Mouse (Mus musculus) ZHBTc4 (cell line): Measurements from ENCODE around the gene Fbxl18.

ENCODE experiments used
- DNase-seq: peaks from one replicate; pipeline ENCODE4 v3.0.0-alpha.2; 2011; ENCODE audit warnings: low read depth, low spot score

Fbxl18 gene

DNA sequence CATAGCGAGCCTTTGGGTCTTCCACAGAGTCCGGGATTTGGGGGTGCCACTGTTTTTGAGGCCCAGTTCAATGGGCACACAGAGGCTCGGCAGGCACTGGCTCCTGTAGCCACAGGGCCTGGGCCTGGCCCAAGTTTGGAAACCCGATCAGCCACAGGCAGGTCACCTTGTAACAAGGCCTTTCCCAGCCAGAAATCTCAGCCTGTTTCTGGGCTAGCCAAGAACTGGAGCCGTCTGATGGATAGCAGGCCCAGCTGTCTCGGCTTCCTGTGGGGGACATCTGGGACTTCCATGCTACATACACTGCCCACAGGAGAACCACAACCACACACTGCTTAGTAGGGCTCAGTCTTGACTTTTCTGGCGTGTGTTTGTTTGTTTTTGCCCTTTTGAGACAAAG, 21.4 kb upstream of the Fbxl18 start:
- DNase-seq: no peak

DNA sequence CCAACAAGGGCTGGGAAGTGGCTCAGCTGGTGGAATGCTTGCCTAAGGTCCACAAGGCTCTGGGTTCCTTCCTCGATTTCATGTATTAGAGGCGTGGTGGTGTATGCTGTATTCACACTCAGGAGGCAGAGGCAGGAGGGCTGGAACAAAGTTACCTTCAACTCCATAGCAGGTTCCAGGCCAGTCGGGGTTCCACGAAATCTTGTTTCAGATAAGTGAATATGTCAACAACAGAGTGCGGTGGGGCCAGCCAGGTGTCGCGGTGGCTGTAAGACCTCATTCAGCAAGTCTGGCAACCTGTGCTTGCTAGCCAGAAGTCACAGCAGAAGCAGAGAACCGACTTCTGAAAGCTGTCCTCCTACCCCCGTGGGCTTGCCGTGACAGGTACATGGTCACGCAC, 20.0 kb upstream of the Fbxl18 start:
- DNase-seq: no peak

DNA sequence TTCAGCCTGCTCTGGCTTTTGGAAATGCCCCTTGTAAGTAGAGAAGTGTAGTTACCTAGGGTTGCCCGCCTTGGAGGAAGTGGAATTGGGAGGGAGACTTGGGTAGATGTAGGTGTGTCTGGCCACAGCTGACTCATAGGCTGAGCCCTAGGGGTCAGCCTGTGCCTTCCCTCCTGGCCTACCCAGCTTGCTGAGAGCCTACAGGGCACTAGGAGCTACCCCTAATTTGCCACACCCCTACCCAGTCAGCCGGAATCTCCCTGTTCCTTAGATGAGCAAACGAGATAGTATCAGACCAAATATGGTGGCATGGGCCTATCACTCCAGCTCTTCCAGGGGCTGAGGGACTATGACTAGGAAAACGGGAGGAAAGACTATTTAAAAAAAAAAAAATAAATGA, 17.5 kb upstream of the Fbxl18 start:
- no peak for DNase-seq

GRCm38 (mm10) chr5:142912320-142912719, 17.1 kb upstream of the Fbxl18 start:
- no peak for DNase-seq

GRCm38 (mm10) chr5:142911629-142912028, 16.4 kb upstream of the Fbxl18 start:
- DNase-seq: peak; percentile 81

DNA sequence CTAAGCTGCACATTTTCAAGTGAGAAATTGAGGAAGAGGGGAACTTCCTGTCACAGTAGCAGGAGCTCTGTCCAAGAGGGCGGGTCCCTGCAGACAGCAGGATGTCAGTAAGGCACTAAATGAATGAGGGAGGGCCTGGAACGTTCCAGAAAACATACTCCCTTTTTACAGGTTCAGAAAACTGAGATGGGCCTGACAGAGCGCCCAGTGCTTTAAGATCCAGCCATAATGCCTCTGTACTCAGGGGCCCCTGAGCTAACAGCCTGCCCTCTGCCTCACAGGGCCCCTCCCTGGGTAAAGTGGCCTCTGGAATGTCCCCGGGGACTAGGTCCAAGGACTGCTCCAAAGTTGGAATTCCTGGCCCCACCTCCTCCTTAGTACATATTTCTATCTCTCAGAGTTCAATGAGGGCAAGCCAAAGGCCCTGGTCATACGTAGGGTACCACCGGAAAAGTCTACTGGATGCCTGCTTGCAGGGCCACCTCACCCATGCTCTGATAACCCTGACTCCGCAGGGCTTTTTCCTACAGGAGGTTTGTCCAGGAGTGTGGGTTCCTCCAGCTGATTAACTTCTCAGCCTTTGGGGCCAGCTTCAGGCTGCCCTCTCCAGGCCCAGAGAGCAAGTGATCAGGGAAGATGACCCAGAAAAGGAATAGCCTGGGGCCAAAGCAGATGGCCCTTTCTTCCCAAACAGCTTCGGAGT, 14.5 kb upstream of the Fbxl18 start:
- DNase-seq: no peak

DNA sequence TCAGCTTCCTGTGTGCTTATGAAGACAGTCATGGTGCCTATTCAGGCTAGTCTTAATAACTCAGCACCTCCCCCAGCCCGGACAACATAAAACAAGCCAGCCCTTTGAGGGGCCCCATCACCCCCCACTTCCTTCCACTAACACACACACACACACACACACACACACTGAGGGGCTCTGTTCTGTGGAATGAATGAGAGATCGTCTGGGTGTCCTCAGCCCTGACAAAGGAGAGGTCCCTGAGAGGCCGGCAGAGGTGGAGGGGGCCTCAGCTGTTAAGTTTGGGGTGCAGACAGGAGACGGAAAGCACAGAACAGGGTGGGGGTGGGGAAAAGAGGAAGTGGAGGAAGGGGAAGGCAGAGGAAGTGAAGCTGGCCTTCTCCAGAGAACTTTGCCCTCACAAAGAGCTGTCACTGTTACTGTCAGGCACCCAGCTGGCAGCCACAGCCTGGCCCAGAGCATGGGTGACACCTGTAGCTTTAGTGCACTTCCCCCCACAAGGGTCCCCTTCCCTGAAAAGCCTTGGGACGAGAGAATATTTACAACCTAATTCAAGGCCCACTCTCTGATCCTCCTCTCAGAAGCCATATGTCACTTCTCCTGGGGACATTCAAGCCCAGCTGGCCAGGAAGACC, 13.8 kb upstream of the Fbxl18 start:
- no peak for DNase-seq

- DNase-seq: no peak
Measured at GRCm38 (mm10) chr5:142907803-142908559, 12.8 kb upstream of the Fbxl18 start.

DNA sequence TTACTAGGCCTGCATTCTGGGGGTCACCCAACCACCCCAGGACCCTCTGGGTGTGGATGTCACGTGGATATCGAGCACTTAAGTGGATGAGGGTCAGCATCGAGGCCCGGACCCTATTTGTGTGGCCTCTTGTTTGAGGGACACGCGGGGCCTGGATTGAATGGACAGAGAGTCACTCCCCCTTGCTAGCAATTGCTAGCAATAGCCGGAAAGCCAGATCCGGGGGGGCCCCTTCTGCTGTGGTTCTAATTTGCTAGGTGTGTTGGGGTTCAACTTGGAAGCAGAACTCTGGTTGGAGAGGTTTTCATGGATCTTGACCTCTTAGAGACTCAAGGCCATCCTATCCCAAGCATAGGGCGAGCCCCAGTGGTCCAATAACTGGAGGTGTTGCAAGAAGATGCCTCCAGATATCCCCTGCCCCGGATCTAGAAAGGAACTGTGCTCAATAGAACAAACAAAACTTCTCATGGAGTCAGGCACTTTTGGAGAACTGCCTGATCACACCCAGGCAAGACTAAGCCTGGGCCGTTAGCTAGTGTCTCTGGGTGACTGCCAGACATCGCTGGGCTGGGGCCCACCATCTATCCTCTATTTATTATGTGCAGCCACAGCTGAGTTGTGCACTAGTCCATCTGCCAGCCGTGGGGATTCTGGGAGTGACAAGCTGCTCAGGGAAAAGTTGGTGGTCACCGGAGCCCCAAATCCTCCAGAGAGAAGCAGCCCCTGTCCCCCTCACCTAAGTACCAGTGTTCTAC, 12.0 kb upstream of the Fbxl18 start:
- DNase-seq: no peak

- peak; percentile 95 for DNase-seq
Measured at GRCm38 (mm10) chr5:142906532-142907047, 11.4 kb upstream of the Fbxl18 start, which contains the start of gene Actb. TSS of gene Actb (minus strand) at chr5:142906754.

DNA sequence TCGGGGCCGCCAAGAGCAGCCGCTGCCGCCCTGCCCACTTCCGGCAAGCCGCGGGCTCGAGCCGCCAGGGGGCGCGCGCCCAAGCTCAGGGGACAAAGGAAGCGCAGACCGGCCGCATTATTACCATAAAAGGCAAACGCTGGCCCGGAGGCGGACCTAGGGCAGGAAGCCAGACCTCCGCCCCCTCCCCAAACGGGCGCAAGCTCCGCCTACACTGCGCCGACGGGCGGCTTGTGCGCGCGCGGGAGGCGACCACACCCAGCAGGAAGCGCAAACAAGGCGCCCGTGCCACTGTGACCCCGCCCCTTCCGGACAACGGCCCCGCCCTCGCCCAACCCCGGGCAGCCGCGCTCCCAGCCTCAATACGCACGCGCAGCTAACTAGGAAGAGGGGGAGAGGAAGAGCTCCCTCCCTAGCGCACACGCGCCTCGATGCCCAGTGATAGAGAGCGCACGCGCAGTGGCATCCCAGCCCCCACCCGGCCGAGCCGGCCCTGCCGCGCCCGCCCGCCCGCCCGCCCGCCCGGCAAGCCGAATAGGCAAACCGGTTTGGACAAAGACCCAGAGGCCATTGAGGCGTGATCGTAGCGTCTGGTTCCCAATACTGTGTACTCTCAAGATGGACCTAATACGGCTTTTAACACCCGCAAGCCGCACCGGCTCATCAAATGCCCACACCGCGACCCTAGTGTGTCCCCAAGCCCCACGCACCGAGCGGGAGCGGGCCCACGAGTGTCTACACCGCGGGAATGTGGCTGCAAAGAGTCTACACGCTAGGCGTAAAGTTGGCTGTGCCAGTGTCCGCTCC, 10.7 kb upstream of the Fbxl18 start:
- DNase-seq: peak; percentile 99

DNA sequence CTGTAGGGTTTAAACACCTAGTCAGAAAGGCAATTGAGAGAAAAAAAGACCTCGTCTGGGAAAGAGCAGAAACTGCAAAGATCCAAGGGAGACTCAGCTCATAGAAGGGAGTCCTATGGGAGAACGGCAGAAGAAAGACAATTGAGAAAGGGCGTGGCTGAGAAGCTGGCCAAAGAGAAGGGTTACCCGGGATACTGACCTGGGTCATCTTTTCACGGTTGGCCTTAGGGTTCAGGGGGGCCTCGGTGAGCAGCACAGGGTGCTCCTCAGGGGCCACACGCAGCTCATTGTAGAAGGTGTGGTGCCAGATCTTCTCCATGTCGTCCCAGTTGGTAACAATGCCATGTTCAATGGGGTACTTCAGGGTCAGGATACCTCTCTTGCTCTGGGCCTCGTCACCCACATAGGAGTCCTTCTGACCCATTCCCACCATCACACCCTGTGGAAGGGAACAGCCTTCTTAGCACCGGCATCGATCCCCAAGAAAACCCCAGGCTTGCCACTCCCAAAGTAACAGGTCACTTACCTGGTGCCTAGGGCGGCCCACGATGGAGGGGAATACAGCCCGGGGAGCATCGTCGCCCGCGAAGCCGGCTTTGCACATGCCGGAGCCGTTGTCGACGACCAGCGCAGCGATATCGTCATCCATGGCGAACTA, 9.9 kb upstream of the Fbxl18 start:
- no peak for DNase-seq

- peak; percentile 56 for DNase-seq
Measured at GRCm38 (mm10) chr5:142904208-142905037, 9.2 kb upstream of the Fbxl18 start.

DNA sequence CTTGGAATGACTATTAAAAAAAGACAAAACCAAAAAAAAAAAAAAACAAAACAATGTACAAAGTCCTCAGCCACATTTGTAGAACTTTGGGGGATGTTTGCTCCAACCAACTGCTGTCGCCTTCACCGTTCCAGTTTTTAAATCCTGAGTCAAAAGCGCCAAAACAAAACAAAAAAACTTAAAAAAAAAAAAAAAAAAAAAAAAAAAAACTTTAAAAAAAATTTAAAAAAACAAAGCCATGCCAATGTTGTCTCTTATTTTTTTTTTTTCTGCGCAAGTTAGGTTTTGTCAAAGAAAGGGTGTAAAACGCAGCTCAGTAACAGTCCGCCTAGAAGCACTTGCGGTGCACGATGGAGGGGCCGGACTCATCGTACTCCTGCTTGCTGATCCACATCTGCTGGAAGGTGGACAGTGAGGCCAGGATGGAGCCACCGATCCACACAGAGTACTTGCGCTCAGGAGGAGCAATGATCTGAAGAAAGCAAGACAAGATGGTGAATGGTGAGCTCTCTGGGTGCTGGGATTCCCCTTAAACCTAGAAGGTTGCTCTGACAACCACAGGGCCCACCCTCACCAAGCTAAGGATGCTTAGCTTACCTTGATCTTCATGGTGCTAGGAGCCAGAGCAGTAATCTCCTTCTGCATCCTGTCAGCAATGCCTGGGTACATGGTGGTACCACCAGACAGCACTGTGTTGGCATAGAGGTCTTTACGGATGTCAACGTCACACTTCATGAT, 8.4 kb upstream of the Fbxl18 start:
- DNase-seq: peak; percentile 70

DNA sequence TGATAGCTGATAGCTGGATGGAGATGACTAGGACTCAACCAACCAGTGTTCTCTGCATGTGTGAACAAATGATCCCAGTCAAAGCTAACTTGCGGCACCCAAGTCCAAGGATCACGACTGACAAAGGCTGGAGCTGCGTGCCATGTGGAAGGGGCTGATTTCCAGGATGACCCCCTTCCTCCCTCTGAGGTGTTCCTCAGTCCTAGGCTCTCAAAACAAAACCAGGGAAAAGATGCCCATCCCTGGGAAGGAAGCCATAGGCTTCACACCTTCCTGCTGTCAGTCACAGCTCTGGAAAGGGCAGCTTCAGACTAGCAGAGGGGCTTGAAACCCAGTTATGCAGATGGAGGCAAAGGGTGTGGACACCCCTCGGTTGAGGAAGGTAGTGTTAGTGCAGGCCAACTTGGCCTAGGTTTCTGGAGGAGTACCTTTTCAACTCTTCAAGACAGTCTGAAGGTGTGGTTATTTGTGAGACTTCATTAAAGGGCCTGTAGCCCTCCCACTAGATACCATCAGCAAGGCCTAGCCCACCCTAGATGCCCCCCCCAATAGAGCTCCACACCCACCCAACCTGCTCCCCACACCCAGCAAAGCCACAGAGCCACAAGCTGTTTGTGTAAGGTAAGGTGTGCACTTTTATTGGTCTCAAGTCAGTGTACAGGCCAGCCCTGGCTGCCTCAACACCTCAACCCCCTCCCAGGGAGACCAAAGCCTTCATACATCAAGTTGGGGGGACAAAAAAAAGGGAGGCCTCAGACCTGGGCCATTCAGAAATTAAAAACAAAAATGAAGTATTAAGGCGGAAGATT, 7.5 kb upstream of the Fbxl18 start:
- DNase-seq: peak; percentile 73

GRCm38 (mm10) chr5:142901846-142902505, 6.8 kb upstream of the Fbxl18 start:
- peak; percentile 76 for DNase-seq

DNA sequence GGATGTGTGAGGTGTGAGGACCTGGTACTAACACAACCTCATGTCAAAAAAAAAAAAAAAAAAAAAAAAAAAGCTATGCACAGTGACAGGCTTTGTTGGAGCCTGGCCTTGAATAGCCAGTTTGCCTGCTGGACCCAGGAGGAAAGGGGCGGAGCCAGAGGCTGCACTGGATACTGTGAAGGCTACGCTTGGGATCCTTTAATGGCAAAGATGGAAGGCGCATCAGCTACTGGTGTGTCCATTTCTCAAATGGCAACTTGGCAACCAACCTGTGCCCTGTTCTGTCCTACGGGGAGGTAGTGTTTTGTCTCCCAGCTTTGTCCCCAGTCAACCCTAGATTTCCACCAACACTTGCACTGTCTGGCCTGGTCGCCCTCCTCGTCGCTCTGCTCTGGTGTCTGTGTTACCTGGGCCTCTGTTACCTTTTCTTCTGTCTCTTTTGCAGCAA, 6.2 kb upstream of the Fbxl18 start:
- peak; percentile 83 for DNase-seq
